Mouse (Mus musculus) liver, embryonic 14.5 days (tissue): ENCODE results near the gene Lamb3. TPM values are rescaled to one million over a fixed set of nuclear protein-coding genes. Genes with fewer than 3 reads are reported as not detected.

Source experiments
- ATAC-seq: fragments of 200-750 bp; cut with Nextera tagmentation; 2 replicates; pipeline ENCODE4 v1.8.0; 2017; ENCODE audit warnings: moderate number of reproducible peaks, mild to moderate bottlenecking, moderate library complexity; ENCODE audit not compliant: insufficient read depth
- DNase-seq, 3 experiments: peaks; one replicate each; pipeline ENCODE4 v3.0.0-alpha.2; 2012 to 2013; ENCODE audit warnings: low read depth in 3 of 3, low spot score in 3 of 3
- H3K27ac ChIP-seq: fragments of 300-500 bp; sonication (generic); 2 replicates; pipeline ENCODE4 v1.5.1; 2014; ENCODE audit warnings: moderate library complexity, mild to moderate bottlenecking, control low read depth, inconsistent platforms
- H3K27me3 ChIP-seq: fragments of 300-500 bp; sonication (generic); 2 replicates; pipeline ENCODE4 v1.6.1; 2014; ENCODE audit warnings: mild to moderate bottlenecking, low read length, moderate library complexity; ENCODE audit not compliant: control insufficient read depth, insufficient read depth
- H3K36me3 ChIP-seq: fragments of 300-500 bp; sonication (generic); replicated peaks from 2 replicates; pipeline ENCODE4 v1.6.1; 2014; ENCODE audit warnings: low read depth; ENCODE audit not compliant: control insufficient read depth, insufficient read depth
- H3K4me1 ChIP-seq, 2 experiments: fragments of 200-500 bp in 1 of 2; fragments of 300-500 bp in 1 of 2; sonication (generic) in 1 of 2; replicated peaks; 2 replicates each; pipeline ENCODE4 v1.6.1; 2012 to 2014; ENCODE audit warnings: antibody characterized with exemption in 1 of 2, inconsistent platforms in 1 of 2, low read length in 1 of 2; ENCODE audit not compliant: control insufficient read depth in 2 of 2, insufficient read depth in 2 of 2
- H3K4me2 ChIP-seq: fragments of 300-500 bp; sonication (generic); 2 replicates; pipeline ENCODE4 v1.6.1; 2014; ENCODE audit warnings: low read depth, mild to moderate bottlenecking, control low read depth, moderate library complexity
- H3K4me3 ChIP-seq, 2 experiments: fragments of 200-500 bp in 1 of 2; fragments of 300-500 bp in 1 of 2; sonication (generic) in 1 of 2; 2 replicates each; pipeline ENCODE4 v1.5.1; 2012 to 2014; ENCODE audit warnings: low read depth in 2 of 2, low read length in 2 of 2, mild to moderate bottlenecking in 2 of 2, control low read depth in 1 of 2, inconsistent platforms in 1 of 2, moderate library complexity in 1 of 2; ENCODE audit not compliant: insufficient read depth in 1 of 2
- H3K9ac ChIP-seq: fragments of 300-500 bp; sonication (generic); replicated peaks from 2 replicates; pipeline ENCODE4 v1.6.1; 2014; ENCODE audit warnings: mild to moderate bottlenecking, control low read depth, moderate library complexity
- H3K9me3 ChIP-seq: fragments of 300-500 bp; sonication (generic); 2 replicates; pipeline ENCODE4 v1.6.1; 2016; ENCODE audit warnings: low read length, mixed read lengths; ENCODE audit not compliant: control insufficient read depth
- CTCF ChIP-seq: IDR thresholded peaks from 2 replicates; pipeline ENCODE4 v1.5.1; 2016; ENCODE audit warnings: antibody characterized with exemption, low read depth, control low read depth
- EP300 ChIP-seq: IDR thresholded peaks from 2 replicates; pipeline ENCODE4 v1.6.1; 2016; ENCODE audit warnings: antibody characterized with exemption, low read depth
- WGBS: fragments of 180-500 bp; shearing (Covaris S2); extraction: QIAGEN DNeasy Blood & Tissue Kit; methylation state at CpG from one replicate; pipeline ENCODE4 v1.1.7; 2014; ENCODE audit not compliant: insufficient replicate concordance; 5-methylcytosine and 5-hydroxymethylcytosine counted together
- polyA plus RNA-seq, 2 experiments: library from polyadenylated mRNA; depleted of rRNA in 1 of 2; stranded (reverse) in 1 of 2; unstranded in 1 of 2; fragments of >200 nt; fragmentation: Nextera tagmentation in 1 of 2; extraction: Ambion mirVana in 1 of 2; gene quantifications; 2 replicates each; pipeline versions ENCODE4 v1.2.1 to v1.2.3; 2012 to 2014

Gene Lamb3
- polyA plus RNA-seq, 2 experiments, result 0.17 to 0.28 TPM

GRCm38 (mm10) chr1:193211371-193211770, 3.9 kb downstream of the Lamb3 start:
- Histone ChIP-seq H3K36me3 (no peaks in the 10 kb centered on the region), H3K4me1 (no peaks in the 10 kb centered on the region), H3K27me3 (no peaks in the 10 kb centered on the region), H3K9ac (no peak overlapping the region), H3K27ac (no peak overlapping the region), H3K4me3 (no peak overlapping the region), H3K4me2 (no peak overlapping the region), H3K9me3 (no peaks in the 10 kb centered on the region)
- no peak for DNase-seq
- no peak for TF ChIP-seq EP300
- no peak for TF ChIP-seq CTCF
- ATAC-seq, result no peak
- WGBS, result 44% methylated on average over 5 of the region's 5 CpGs

DNA sequence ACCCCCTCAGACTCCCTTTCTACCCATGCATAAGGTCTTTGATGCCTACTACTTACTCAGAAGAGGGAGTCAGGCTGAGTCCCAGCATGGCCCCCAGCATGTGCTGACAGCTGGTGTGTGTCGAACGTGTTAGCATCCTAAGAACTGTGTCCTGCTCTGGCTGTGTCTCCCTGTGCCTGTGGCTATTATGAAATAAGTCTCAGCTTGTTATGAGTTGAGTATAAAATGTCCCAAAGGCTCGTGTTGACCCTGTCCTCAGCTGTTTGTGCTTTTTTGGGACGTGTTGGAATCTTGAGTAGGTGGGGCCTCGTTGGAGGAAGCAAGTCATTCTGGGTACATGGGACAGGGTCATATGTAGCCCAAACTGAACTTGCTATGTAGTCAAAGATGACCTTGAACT, 6.6 kb downstream of the Lamb3 start:
- TF ChIP-seq EP300 (no peak), CTCF (no peak)
- H3K4me3 ChIP-seq, result no peak overlapping the region
- H3K9ac ChIP-seq, result no peak overlapping the region
- H3K4me2 ChIP-seq, result no peak overlapping the region
- H3K4me1 ChIP-seq, result no peaks in the 10 kb centered on the region
- no peaks in the 10 kb centered on the region for H3K9me3 ChIP-seq
- no peaks in the 10 kb centered on the region for H3K27me3 ChIP-seq
- H3K27ac ChIP-seq, result no peak overlapping the region
- ATAC-seq (no peak), DNase-seq (no peak)
- no peaks in the 10 kb centered on the region for H3K36me3 ChIP-seq
- 51% methylated on average over 5 of the region's 5 CpGs for WGBS

- H3K27ac ChIP-seq, result no peak overlapping the region
- H3K9me3 ChIP-seq, result no peaks in the 10 kb centered on the region
- H3K4me3 ChIP-seq, result no peak overlapping the region
- no peak overlapping the region for H3K9ac ChIP-seq
- no peak overlapping the region for H3K4me2 ChIP-seq
- no peaks in the 10 kb centered on the region for H3K4me1 ChIP-seq
- no peaks in the 10 kb centered on the region for H3K27me3 ChIP-seq
- ATAC-seq, result no peak
- WGBS, result 46% methylated on average over 3 of the region's 3 CpGs
- TF ChIP-seq CTCF (no peak), EP300 (no peak)
- no peaks in the 10 kb centered on the region for H3K36me3 ChIP-seq
- no peak for DNase-seq
These were observed 8.5 kb downstream of the Lamb3 start for GRCm38 (mm10) chr1:193216000-193216399.

DNA sequence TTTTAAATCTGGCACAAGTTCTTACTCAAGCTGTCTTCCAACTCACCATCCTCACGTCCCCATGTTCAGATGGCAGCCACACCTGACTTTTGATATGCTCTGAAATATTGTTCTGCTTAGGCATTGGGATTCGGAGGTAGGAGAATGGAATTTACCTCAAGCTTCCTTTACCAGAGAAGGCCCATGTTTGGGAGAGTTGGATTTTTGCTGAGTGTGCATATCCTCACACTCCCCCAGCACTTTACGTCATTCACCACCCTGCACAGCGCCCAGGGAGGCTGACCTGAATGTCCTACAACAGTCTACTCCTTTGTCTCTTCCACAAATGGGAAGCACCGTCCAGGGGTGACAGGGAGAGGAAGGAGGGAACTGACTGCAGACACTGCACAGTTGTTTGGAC, 12.9 kb downstream of the Lamb3 start:
- 43% methylated on average over 5 of the region's 5 CpGs for WGBS
- DNase-seq, result no peak
- Histone ChIP-seq H3K27me3 (no peaks in the 10 kb centered on the region), H3K9ac (no peak overlapping the region), H3K9me3 (no peaks in the 10 kb centered on the region), H3K27ac (no peak overlapping the region), H3K36me3 (no peaks in the 10 kb centered on the region), H3K4me2 (no peak overlapping the region), H3K4me1 (no peaks in the 10 kb centered on the region), H3K4me3 (no peak overlapping the region)
- TF ChIP-seq EP300, result no peak
- ATAC-seq, result no peak

DNA sequence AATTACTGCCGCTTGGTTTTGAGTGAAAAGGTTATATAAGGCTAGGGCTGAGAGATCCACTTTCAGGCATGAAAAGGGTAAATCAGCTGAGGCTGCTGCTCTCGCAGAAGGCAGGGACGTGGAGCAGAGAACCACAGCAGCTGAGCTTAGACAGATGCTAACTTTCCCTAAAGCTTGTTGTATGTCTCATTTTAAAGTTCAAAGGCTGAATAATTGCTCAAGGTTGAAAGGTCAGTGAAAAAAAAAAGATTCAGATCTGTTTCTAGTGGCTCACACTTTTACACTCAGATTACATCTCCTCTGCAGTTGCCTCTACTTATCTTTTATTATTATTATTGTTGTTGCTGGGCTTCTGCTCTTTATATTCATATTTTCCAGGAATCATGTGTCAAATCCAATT, 18.0 kb downstream of the Lamb3 start:
- Histone ChIP-seq H3K4me1 (no peaks in the 10 kb centered on the region), H3K27me3 (no peaks in the 10 kb centered on the region), H3K4me2 (no peak overlapping the region), H3K27ac (no peak overlapping the region), H3K4me3 (no peak overlapping the region), H3K9ac (no peak overlapping the region), H3K9me3 (no peaks in the 10 kb centered on the region), H3K36me3 (no peaks in the 10 kb centered on the region)
- 63% methylated on average over 3 of the region's 3 CpGs for WGBS
- no peak for TF ChIP-seq CTCF
- TF ChIP-seq EP300, result no peak
- DNase-seq, result no peak
- no peak for ATAC-seq

- no peak for DNase-seq
- Histone ChIP-seq H3K27me3 (no peaks in the 10 kb centered on the region), H3K4me2 (no peak overlapping the region), H3K36me3 (no peaks in the 10 kb centered on the region), H3K9ac (no peak overlapping the region), H3K9me3 (no peaks in the 10 kb centered on the region), H3K4me1 (no peaks in the 10 kb centered on the region), H3K27ac (no peak overlapping the region), H3K4me3 (no peak overlapping the region)
- WGBS, result 61% methylated on average over 4 of the region's 4 CpGs
- ATAC-seq, result no peak
- no peak for TF ChIP-seq CTCF
- no peak for TF ChIP-seq EP300
These were observed 18.6 kb downstream of the Lamb3 start for GRCm38 (mm10) chr1:193226114-193226513.
